Mouse (Mus musculus) liver, adult 2 months (tissue): ENCODE results near the gene Acads. TPM values are rescaled to one million over a fixed set of nuclear protein-coding genes. Genes with fewer than 3 reads are reported as not detected.
"Not testable (repeated sequence)": the region's sequence is repeated elsewhere in the genome, so short reads cannot be mapped to it uniquely, and the experiment has no call there.

Source experiments
- DNase-seq: peaks from one replicate; pipeline ENCODE4 v3.0.0-alpha.2; 2011; ENCODE audit warnings: low read depth, low spot score; ENCODE audit errors: extremely low read depth
- H3K27ac ChIP-seq: fragments of 200-500 bp; replicated peaks from 2 replicates; pipeline ENCODE4 v1.5.1; 2012; ENCODE audit warnings: low read depth, mild to moderate bottlenecking, control low read depth, inconsistent platforms, low read length; ENCODE audit not compliant: insufficient read depth
- H3K27me3 ChIP-seq: fragments of 200-500 bp; 2 replicates; pipeline ENCODE4 v1.6.1; 2012; ENCODE audit warnings: mild to moderate bottlenecking, moderate library complexity, low read length, inconsistent platforms; ENCODE audit not compliant: control insufficient read depth, insufficient read depth
- H3K36me3 ChIP-seq: fragments of 200-500 bp; 2 replicates; pipeline ENCODE4 v1.6.1; 2012; ENCODE audit warnings: low read length, inconsistent platforms; ENCODE audit not compliant: control insufficient read depth, insufficient read depth
- H3K4me1 ChIP-seq: fragments of 200-500 bp; 2 replicates; pipeline ENCODE4 v1.6.1; 2011; ENCODE audit warnings: low read length; ENCODE audit not compliant: control insufficient read depth, insufficient read depth
- H3K4me3 ChIP-seq: fragments of 200-500 bp; 2 replicates; pipeline ENCODE4 v1.5.1; 2011; ENCODE audit warnings: low read depth, mild to moderate bottlenecking, control low read depth, low read length, moderate library complexity; ENCODE audit not compliant: insufficient read depth
- H3K79me2 ChIP-seq: fragments of 200-500 bp; 2 replicates; pipeline ENCODE4 v1.6.1; 2012; ENCODE audit warnings: inconsistent platforms, mild to moderate bottlenecking, low read length, moderate library complexity; ENCODE audit not compliant: control insufficient read depth, insufficient read depth
- H3K9ac ChIP-seq: fragments of 200-500 bp; 2 replicates; pipeline ENCODE4 v1.6.1; 2012; ENCODE audit warnings: low read depth, mild to moderate bottlenecking, control low read depth, inconsistent platforms, low read length
- CTCF ChIP-seq: fragments of 200-500 bp; IDR thresholded peaks from 2 replicates; pipeline ENCODE4 v1.5.1; 2011; ENCODE audit warnings: low read depth, low read length, control low read depth
- POLR2A ChIP-seq: fragments of 200-500 bp; IDR thresholded peaks from 2 replicates; pipeline ENCODE4 v1.6.1; 2011; ENCODE audit warnings: low read length, control low read depth; ENCODE audit not compliant: insufficient read depth; ENCODE audit errors: extremely low read depth
- WGBS: fragments of 180-500 bp; shearing (Covaris S2); methylation state at CpG from one replicate; pipeline ENCODE4 v1.1.7; 2018; 5-methylcytosine and 5-hydroxymethylcytosine counted together
- polyA plus RNA-seq: library from polyadenylated mRNA; depleted of rRNA; stranded (reverse); fragments of >200 nt; gene quantifications from 2 replicates; pipeline ENCODE4 v1.2.3, GENCODE M21; 2012
- total RNA-seq: library from RNA; depleted of rRNA; stranded (reverse); fragments of >200 nt; gene quantifications from 2 replicates; pipeline ENCODE4 v1.2.3, GENCODE M21; 2014

The Acads gene
- total and polyA plus RNA-seq, 2 experiments, result 140 to 255 TPM

DNA sequence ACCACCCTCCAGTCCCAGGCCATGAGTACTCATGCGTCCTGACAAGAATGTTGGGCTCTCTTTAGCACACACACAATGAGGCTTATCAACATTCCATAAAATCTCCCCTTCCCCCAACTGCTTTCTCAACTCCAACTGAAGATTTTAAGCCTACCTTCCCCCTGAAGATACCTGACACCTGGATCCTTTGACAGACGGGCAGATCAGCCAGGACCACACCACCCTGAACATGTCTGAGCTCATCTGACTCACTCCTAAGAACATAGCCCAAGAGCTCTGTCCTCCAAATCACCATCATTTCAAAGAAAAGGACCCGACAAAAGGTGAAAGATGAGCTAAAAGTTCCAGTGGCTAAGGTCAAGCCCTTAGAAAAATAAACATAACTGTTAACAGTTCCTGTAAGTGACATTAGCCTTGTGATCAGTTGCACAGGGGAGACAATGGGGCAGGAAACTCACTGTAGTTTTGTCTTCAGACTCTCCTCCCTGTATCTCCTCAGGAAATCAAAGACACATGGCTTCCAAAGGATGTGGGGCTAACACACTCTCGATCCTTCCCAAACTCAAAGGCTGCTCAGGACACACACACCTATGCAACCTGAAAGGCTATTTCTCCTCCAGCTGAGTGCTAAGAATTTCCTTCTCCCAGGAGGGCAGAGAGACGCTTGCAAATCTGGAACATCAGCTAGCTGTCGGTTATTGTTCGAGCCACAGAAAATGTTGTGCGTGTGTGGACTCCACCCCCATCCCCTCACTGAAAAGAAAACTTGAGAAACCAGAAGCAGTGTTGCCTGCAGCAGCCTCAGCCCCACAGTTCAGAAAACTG is 33.2 kb upstream of the Acads start:
- Histone ChIP-seq H3K27ac (no peak overlapping the region), H3K9ac (no peak overlapping the region), H3K36me3 (peaks cover 32% of the 10 kb centered on the region), H3K79me2 (peaks cover 27% of the 10 kb centered on the region; the same call in 1 of the 2 replicates), H3K27me3 (no peaks in the 10 kb centered on the region), H3K4me1 (peaks cover 6% of the 10 kb centered on the region; the same call in 1 of the 2 replicates), H3K4me3 (no peak overlapping the region)
- TF ChIP-seq CTCF, result no peak
- TF ChIP-seq POLR2A, result no peak
- no peak for DNase-seq
- WGBS, result 57% methylated on average over 8 of the region's 8 CpGs

DNA sequence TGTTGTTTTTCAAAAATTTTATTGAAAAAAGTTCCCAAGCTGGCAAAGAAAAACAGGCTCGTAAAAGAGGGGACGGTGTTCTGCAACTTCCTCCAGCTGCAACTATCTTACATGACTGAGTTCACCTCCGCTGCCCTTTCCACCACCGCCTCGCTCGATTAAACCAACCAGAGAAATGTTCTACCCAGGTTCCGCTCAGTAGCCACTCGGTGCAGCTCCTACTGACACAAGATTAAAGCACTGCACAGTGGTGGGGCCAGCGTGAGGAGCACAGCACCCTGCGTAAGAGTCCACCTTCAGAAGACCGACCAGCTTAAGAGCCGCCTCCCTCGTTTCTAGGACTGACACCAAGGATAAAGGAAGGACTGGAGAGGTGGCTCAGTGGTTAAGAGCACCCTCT is 32.3 kb upstream of the Acads start:
- no peak for DNase-seq
- Histone ChIP-seq H3K4me1 (peaks cover 4% of the 10 kb centered on the region; the same call in 1 of the 2 replicates), H3K27me3 (no peaks in the 10 kb centered on the region), H3K9ac (no peak overlapping the region), H3K79me2 (peaks cover 24% of the 10 kb centered on the region; the same call in 1 of the 2 replicates), H3K4me3 (no peak overlapping the region), H3K27ac (no peak overlapping the region), H3K36me3 (peaks cover 39% of the 10 kb centered on the region)
- WGBS, result 92% methylated on average over 13 of the region's 13 CpGs
- TF ChIP-seq POLR2A (no peak), CTCF (no peak)

DNA sequence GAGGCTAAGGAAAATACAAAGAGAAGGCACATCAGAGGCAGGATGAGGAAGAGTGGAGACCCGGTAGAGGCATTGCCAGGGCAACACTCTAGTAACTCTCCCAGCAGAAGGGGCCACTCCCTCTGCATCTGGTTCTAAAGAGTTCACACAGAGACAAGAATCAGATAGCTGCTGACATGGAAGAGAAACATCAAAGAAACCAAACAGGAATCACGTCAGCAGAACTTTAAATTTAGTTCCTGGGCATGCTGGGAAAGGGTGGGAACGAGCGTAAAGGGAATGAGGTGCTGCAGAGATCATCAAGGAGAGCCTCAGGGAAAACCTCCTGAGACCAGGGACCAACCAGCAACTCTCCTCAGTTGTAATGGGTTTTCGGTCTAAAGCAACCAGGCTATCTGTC is 31.8 kb upstream of the Acads start:
- H3K79me2 ChIP-seq, result peaks cover 24% of the 10 kb centered on the region; the same call in 1 of the 2 replicates
- DNase-seq, result no peak
- H3K36me3 ChIP-seq, result peaks cover 44% of the 10 kb centered on the region
- no peak overlapping the region for H3K4me3 ChIP-seq
- no peak overlapping the region for H3K27ac ChIP-seq
- no peaks in the 10 kb centered on the region for H3K27me3 ChIP-seq
- H3K9ac ChIP-seq, result no peak overlapping the region
- H3K4me1 ChIP-seq, result peaks cover 3% of the 10 kb centered on the region; the same call in 1 of the 2 replicates
- TF ChIP-seq POLR2A, result no peak
- TF ChIP-seq CTCF, result no peak
- WGBS, result 93% methylated on average over 5 of the region's 5 CpGs

DNA sequence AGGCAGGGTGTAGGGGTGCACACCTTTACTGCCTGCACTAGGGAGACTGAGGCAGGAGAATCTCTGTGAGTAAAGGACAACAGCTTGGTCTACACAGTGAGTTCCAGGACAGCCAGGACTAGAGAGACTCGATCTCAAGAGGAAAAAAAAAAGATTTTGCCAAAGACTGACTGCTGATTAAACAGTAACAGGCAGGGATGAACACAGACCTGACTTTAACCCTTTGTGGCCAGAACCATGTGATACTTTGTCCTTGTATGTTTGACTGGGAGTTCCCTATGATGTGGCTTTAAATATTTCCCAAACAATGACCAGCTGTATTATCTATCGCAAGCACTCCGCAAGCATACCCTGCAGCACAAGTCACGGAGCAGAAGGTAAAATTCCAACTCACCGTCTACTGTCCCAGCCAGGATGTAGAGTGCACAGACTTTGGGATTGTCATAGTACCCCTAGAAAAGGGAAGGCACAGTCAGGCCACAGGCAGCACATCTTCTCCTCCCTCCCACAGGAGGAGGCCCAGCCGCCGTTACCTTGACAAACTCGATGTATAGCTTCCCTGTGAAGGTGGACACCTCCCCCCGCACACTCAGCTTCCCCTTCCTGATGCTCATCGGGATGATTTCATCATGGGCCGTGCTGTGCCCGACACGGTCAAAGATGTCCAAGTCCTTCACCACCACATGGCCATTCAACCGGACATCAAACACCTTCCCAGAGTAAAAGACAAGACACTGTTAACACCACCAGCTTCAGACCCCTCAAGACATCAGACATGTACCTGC is 30.7 kb upstream of the Acads start:
- Histone ChIP-seq H3K36me3 (peaks cover 46% of the 10 kb centered on the region), H3K27ac (no peak overlapping the region)

DNA sequence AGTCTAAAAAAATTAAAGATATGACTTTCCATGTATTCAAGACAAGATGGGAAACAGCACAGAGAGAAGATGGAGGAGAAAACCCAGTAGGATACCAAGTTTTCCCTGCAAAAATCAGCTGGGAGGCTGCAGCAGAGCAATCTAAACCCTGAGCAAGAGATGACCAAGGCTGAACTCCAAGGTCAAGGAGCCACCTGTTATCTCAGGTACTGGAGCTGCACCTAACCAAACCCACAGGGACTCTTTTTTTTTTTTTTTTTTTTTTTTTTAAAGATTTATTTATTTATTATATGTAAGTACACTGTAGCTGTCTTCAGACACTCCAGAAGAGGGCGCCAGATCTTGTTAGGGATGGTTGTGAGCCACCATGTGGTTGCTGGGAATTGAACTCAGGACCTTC is 29.7 kb upstream of the Acads start:
- not testable (repeated sequence) for DNase-seq, H3K9ac ChIP-seq, H3K27ac ChIP-seq, H3K79me2 ChIP-seq, H3K27me3 ChIP-seq, H3K4me1 ChIP-seq, H3K4me3 ChIP-seq
- no CpG with 5 or more reads among the region's 1 CpGs for WGBS
- peaks cover 46% of the 10 kb centered on the region for H3K36me3 ChIP-seq

More for the DNA sequence above, 30.7 kb upstream of the Acads start:
- Histone ChIP-seq H3K4me3 (no peak overlapping the region), H3K4me1 (no peaks in the 10 kb centered on the region), H3K9ac (no peak overlapping the region), H3K79me2 (peaks cover 15% of the 10 kb centered on the region; the same call in 1 of the 2 replicates), H3K27me3 (no peaks in the 10 kb centered on the region)
- no peak for DNase-seq
- TF ChIP-seq POLR2A, result no peak
- TF ChIP-seq CTCF, result no peak
- 81% methylated on average over 14 of the region's 14 CpGs for WGBS
